Mouse (Mus musculus) forebrain, embryonic 16.5 days (tissue): ENCODE measurements at regions not wholly inside any gene's neighbourhood (a gene's known extent, or its start where the extent isn't known, plus 50 kb on each side); places are given as distances from the start of the nearest gene placed in this dataset.

Experiments used
- ATAC-seq: fragments of 200-750 bp; cut with Nextera tagmentation; 2 replicates; pipeline ENCODE4 v1.8.0; 2017; ENCODE audit warnings: mild to moderate bottlenecking, moderate library complexity
- H3K27ac ChIP-seq: fragments of 300-500 bp; sonication (generic); 2 replicates; pipeline ENCODE4 v1.5.1; 2014; ENCODE audit warnings: low read length, control low read depth
- H3K27me3 ChIP-seq: fragments of 300-500 bp; sonication (generic); replicated peaks from 2 replicates; pipeline ENCODE4 v1.6.1; 2014; ENCODE audit warnings: low read length; ENCODE audit not compliant: control insufficient read depth, insufficient read depth
- H3K36me3 ChIP-seq: fragments of 300-500 bp; sonication (generic); 2 replicates; pipeline ENCODE4 v1.6.1; 2014; ENCODE audit not compliant: control insufficient read depth, insufficient read depth
- H3K4me1 ChIP-seq: fragments of 300-500 bp; sonication (generic); replicated peaks from 2 replicates; pipeline ENCODE4 v1.6.1; 2014; ENCODE audit warnings: low read length; ENCODE audit not compliant: control insufficient read depth, insufficient read depth
- H3K4me2 ChIP-seq: fragments of 300-500 bp; sonication (generic); 2 replicates; pipeline ENCODE4 v1.6.1; 2014; ENCODE audit warnings: mild to moderate bottlenecking, low read length, control low read depth
- H3K4me3 ChIP-seq: fragments of 300-500 bp; sonication (generic); replicated peaks from 2 replicates; pipeline ENCODE4 v1.5.1; 2014; ENCODE audit warnings: mild to moderate bottlenecking, low read length, control low read depth
- H3K9ac ChIP-seq: fragments of 300-500 bp; sonication (generic); replicated peaks from 2 replicates; pipeline ENCODE4 v1.6.1; 2014; ENCODE audit warnings: low read depth, low read length, control low read depth
- H3K9me3 ChIP-seq: fragments of 300-500 bp; sonication (generic); 2 replicates; pipeline ENCODE4 v1.6.1; 2016; ENCODE audit warnings: low read length; ENCODE audit not compliant: control insufficient read depth
- WGBS: fragments of 180-500 bp; shearing (Covaris S2); extraction: QIAGEN DNeasy Blood & Tissue Kit; methylation state at CpG from one replicate; pipeline ENCODE4 v1.1.7; 2014; 5-methylcytosine and 5-hydroxymethylcytosine counted together

DNA sequence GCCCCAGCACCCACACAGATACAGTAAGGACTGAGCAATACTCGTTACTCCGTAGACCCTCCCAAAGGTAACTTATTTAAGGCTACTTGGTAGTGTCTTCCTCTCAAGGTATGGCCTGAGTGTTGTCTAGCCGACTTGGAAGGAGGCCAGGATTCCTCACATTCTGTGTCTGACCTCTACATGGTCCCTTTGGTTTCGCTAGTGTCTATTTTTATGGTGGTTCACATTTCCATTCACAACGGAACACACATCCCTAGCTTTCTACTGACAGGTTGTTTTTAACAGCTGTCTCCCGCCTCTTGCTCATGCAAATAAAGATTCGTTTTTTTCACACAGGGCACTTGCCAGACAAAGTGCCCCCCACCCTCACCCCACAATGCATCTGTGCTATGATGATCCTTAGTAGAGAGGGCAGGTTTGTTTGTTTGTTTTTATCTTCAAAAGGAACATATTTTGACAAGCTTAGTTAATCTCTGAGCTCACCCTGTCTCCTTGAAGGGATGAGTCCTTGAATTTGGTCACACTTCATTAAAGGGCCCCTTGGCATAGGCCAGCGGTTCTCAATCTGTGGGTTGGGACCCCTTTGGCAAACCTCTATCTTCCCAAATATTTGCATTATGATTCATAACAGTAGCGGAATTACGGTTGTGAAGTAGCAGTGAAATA, 52.7 kb downstream of the Phlda1 start:
- ATAC-seq: no peak
- Histone ChIP-seq H3K4me2 (no peak overlapping the region), H3K36me3 (no peaks in the 10 kb centered on the region), H3K4me3 (no peak overlapping the region), H3K9ac (no peak overlapping the region), H3K4me1 (peaks cover 11% of the 10 kb centered on the region; the same call in 1 of the 2 replicates), H3K27ac (no peak overlapping the region), H3K9me3 (no peaks in the 10 kb centered on the region), H3K27me3 (no peaks in the 10 kb centered on the region)
- WGBS: 61% methylated on average over 10 of the region's 10 CpGs

- H3K9me3 ChIP-seq: no peaks in the 10 kb centered on the region
- WGBS: 41% methylated on average over 17 of the region's 17 CpGs
- H3K27ac ChIP-seq: no peak overlapping the region
- ATAC-seq: no peak
- no peaks in the 10 kb centered on the region for H3K27me3 ChIP-seq
- H3K36me3 ChIP-seq: no peaks in the 10 kb centered on the region
- H3K4me1 ChIP-seq: peaks cover 11% of the 10 kb centered on the region; the same call in 1 of the 2 replicates
- H3K4me3 ChIP-seq: no peak overlapping the region
- no peak overlapping the region for H3K4me2 ChIP-seq
- H3K9ac ChIP-seq: no peak overlapping the region
Measured at GRCm38 (mm10) chr10:111559341-111560246, 53.5 kb downstream of the Phlda1 start.

- ATAC-seq: no peak
- WGBS: 91% methylated on average over 8 of the region's 8 CpGs
- peaks cover 24% of the 10 kb centered on the region for H3K4me1 ChIP-seq
- no peaks in the 10 kb centered on the region for H3K9me3 ChIP-seq
- H3K27ac ChIP-seq: no peak overlapping the region
- H3K27me3 ChIP-seq: no peaks in the 10 kb centered on the region
- H3K9ac ChIP-seq: no peak overlapping the region
- H3K4me2 ChIP-seq: no peak overlapping the region
- H3K4me3 ChIP-seq: no peak overlapping the region
- H3K36me3 ChIP-seq: no peaks in the 10 kb centered on the region
Measured at GRCm38 (mm10) chr10:111562628-111563027, 56.5 kb downstream of the Phlda1 start.

GRCm38 (mm10) chr10:111566873-111567381, 60.8 kb downstream of the Phlda1 start:
- Histone ChIP-seq H3K27me3 (no peaks in the 10 kb centered on the region), H3K4me1 (peaks cover 15% of the 10 kb centered on the region), H3K36me3 (no peaks in the 10 kb centered on the region), H3K9me3 (no peaks in the 10 kb centered on the region), H3K27ac (peak overlapping the region; percentile 48), H3K4me3 (no peak overlapping the region), H3K4me2 (0 out of 2 replicates have a peak overlapping the region, but pooled peaks have one; percentile 23), H3K9ac (no peak overlapping the region)
- ATAC-seq: peak; percentile 88
- 10% methylated on average over 12 of the region's 12 CpGs for WGBS

DNA sequence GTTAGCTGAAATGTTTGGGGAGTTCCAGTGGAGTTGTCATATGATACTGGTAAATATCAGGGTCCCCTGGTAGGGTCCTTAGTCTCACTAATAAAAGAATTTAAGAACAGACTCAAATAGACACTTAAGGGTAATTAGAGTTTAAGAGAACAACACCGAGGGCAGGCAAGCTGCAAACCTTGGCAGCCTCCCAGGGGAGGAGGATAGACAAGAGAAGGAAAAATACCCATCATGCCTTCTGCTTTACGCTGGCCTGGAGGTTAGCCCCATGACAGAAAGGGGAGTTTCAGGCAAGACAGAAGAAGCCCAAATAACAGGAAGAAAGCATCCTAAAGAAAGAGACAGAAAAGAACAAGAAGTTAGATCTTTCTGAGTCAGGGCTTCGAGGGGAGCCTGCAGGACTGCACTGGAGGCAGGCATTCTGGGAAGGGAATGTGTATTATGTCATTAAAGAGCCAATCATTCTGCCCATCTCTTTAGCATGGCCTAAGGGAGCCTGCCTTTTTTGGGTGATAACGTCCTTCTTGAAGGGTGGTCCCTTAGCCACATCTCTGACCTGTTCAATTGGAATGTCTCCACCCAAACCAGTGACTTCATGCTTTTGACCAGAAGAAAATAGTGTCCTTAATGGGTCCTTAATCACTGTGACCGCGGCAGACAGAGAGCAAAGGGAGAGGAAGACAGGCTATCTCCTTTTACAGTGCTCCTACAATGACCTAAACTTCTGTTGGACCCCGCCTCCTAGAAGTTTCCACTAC, 64.6 kb downstream of the Phlda1 start:
- ATAC-seq: no peak
- no peak overlapping the region for H3K4me2 ChIP-seq
- no peak overlapping the region for H3K27ac ChIP-seq
- H3K4me1 ChIP-seq: peaks cover 13% of the 10 kb centered on the region
- no peaks in the 10 kb centered on the region for H3K36me3 ChIP-seq
- H3K9me3 ChIP-seq: no peaks in the 10 kb centered on the region
- WGBS: 58% methylated on average over 7 of the region's 7 CpGs
- H3K27me3 ChIP-seq: no peaks in the 10 kb centered on the region
- no peak overlapping the region for H3K9ac ChIP-seq
- H3K4me3 ChIP-seq: no peak overlapping the region

DNA sequence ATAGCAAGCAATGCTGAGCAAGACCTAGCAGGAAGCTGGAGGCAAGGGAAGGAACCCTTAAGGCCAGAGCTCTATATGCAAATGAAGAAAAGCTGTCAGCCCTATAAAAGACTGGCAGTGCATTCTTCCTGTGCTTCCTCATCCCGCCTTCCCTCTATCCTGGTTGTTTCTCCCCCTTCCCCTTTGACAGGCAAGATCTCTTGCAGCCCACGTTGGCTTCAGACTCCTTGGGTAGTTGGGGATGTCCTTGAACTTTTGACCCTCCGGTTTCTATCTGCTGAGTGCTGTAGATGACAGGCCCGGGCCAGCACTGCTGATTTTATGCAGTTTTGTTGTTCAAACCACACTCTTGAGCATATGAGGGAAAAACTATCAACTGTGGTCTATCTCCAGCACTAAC, 68.1 kb downstream of the Phlda1 start:
- Histone ChIP-seq H3K9ac (no peak overlapping the region), H3K27me3 (no peaks in the 10 kb centered on the region), H3K9me3 (no peaks in the 10 kb centered on the region), H3K27ac (no peak overlapping the region), H3K4me2 (no peak overlapping the region), H3K36me3 (no peaks in the 10 kb centered on the region), H3K4me1 (no peaks in the 10 kb centered on the region), H3K4me3 (no peak overlapping the region)
- 76% methylated on average over 4 of the region's 4 CpGs for WGBS
- ATAC-seq: no peak

GRCm38 (mm10) chr10:111574812-111575211, 68.7 kb downstream of the Phlda1 start:
- H3K4me3 ChIP-seq: no peak overlapping the region
- no peaks in the 10 kb centered on the region for H3K9me3 ChIP-seq
- H3K27me3 ChIP-seq: no peaks in the 10 kb centered on the region
- H3K4me2 ChIP-seq: no peak overlapping the region
- no peak for ATAC-seq
- no peak overlapping the region for H3K27ac ChIP-seq
- H3K4me1 ChIP-seq: no peaks in the 10 kb centered on the region
- no peak overlapping the region for H3K9ac ChIP-seq
- no peaks in the 10 kb centered on the region for H3K36me3 ChIP-seq
- WGBS: 89% methylated on average over 8 of the region's 8 CpGs

DNA sequence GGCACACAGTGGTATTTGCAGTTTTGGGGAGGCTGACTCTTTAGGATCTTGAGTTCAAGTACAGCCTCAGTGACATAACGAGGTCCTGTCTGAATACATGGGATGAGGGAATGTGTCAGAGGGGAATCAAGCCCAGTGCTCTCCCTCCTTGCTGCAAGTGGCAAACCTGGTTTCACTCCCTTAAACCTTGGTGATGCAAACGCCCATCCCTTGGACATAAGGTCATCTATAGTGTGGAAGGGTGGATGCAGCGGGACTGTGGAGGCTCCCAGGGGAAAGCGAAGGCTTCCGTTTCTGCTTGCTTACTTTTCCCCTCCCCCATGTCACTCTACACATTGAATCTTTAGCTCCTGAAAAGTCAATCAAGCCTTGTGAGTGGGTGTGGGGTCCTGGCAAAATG, 69.2 kb downstream of the Phlda1 start:
- Histone ChIP-seq H3K4me2 (no peak overlapping the region), H3K4me3 (no peak overlapping the region), H3K4me1 (no peaks in the 10 kb centered on the region), H3K27me3 (no peaks in the 10 kb centered on the region), H3K9me3 (no peaks in the 10 kb centered on the region), H3K36me3 (no peaks in the 10 kb centered on the region), H3K9ac (no peak overlapping the region), H3K27ac (no peak overlapping the region)
- no peak for ATAC-seq
- 81% methylated on average over 5 of the region's 5 CpGs for WGBS

DNA sequence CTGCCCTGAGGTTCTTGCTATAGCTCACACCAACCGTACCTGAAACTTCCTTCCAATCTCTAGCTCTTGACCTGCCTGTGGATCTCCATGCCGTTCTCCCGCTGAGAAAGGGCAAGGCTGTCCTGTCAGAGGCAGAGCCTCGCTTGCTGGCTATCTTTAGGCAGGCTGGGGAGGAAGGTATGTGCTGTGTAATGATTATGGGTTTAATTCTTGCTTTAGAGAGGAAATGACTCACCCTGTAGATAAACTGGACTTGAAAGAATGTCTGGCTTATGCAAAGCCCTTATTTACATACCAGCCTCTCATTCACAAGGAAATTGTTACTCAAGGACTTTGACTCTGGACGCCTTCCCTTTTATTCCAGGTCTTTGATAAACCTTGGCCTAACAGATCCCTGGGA, 69.8 kb downstream of the Phlda1 start:
- ATAC-seq: no peak
- no peak overlapping the region for H3K4me3 ChIP-seq
- 66% methylated on average over 5 of the region's 5 CpGs for WGBS
- no peaks in the 10 kb centered on the region for H3K9me3 ChIP-seq
- no peaks in the 10 kb centered on the region for H3K36me3 ChIP-seq
- H3K4me2 ChIP-seq: no peak overlapping the region
- H3K4me1 ChIP-seq: no peaks in the 10 kb centered on the region
- H3K27me3 ChIP-seq: no peaks in the 10 kb centered on the region
- no peak overlapping the region for H3K9ac ChIP-seq
- H3K27ac ChIP-seq: no peak overlapping the region
